Mouse (Mus musculus) embryonic facial prominence, embryonic 15.5 days (tissue): ENCODE measurements around the gene Fam107b. TPM values are rescaled to one million over a fixed set of nuclear protein-coding genes. Genes with fewer than 3 reads are reported as not detected.
"Not testable (repeated sequence)": the region's sequence is repeated elsewhere in the genome, so short reads cannot be mapped to it uniquely, and the experiment has no call there.

ENCODE experiments used
- ATAC-seq: fragments of 200-750 bp; cut with Nextera tagmentation; 2 replicates; pipeline ENCODE4 v1.8.0; 2017; ENCODE audit warnings: low read depth, moderate TSS enrichment; ENCODE audit not compliant: insufficient number of reproducible peaks, low FRiP score, low TSS enrichment
- H3K27ac ChIP-seq: fragments of 300-500 bp; sonication (generic); replicated peaks from 2 replicates; pipeline ENCODE4 v1.5.1; 2015; ENCODE audit warnings: mild to moderate bottlenecking, inconsistent platforms
- H3K27me3 ChIP-seq: fragments of 300-500 bp; sonication (generic); 2 replicates; pipeline ENCODE4 v1.6.1; 2015; ENCODE audit warnings: inconsistent platforms
- H3K36me3 ChIP-seq: fragments of 300-500 bp; sonication (generic); 2 replicates; pipeline ENCODE4 v1.6.1; 2015; ENCODE audit warnings: mild to moderate bottlenecking, inconsistent platforms
- H3K4me1 ChIP-seq: fragments of 300-500 bp; sonication (generic); 2 replicates; pipeline ENCODE4 v1.6.1; 2015; ENCODE audit warnings: inconsistent platforms
- H3K4me2 ChIP-seq: fragments of 300-500 bp; sonication (generic); replicated peaks from 2 replicates; pipeline ENCODE4 v1.6.1; 2015; ENCODE audit warnings: mild to moderate bottlenecking, inconsistent platforms
- H3K4me3 ChIP-seq: fragments of 300-500 bp; sonication (generic); replicated peaks from 2 replicates; pipeline ENCODE4 v1.5.1; 2015; ENCODE audit warnings: mild to moderate bottlenecking, inconsistent platforms
- H3K9ac ChIP-seq: fragments of 300-500 bp; sonication (generic); 2 replicates; pipeline ENCODE4 v1.6.1; 2015; ENCODE audit warnings: inconsistent platforms
- H3K9me3 ChIP-seq: fragments of 300-500 bp; sonication (generic); replicated peaks from 2 replicates; pipeline ENCODE4 v1.6.1; 2016; ENCODE audit warnings: inconsistent platforms
- WGBS: fragments of 180-500 bp; shearing (Covaris S2); methylation state at CpG from one replicate; pipeline ENCODE4 v1.1.7; 2015; 5-methylcytosine and 5-hydroxymethylcytosine counted together
- polyA plus RNA-seq: library from polyadenylated mRNA; unstranded; fragments of >200 nt; fragmentation: Nextera tagmentation; extraction: Ambion mirVana; gene quantifications from 2 replicates; pipeline ENCODE4 v1.2.1, GENCODE M21; 2015

The Fam107b gene
- polyA plus RNA-seq, 1 experiment from 2014 or later, result 42.7 TPM

DNA sequence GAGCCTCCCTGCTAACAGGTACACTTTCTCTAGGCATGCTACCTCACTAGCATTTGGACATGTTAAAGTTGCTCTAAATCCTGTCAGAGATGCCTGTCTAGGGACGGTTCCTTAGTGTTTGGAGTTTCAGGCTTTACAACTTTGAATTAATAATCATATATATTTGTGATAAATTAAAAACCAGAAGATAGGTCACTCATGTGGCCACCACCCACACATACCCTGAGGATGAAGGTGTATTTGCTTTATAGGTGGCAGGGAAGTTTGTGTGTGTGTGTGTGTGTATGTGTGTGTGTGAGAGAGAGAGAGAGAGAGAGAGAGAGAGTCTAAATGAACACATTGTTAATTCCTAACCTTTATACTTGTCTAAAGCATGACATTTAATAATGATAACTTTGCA, 144.2 kb downstream of the Fam107b start:
- peak overlapping the region; percentile 81 for H3K4me3 ChIP-seq
- no peak for ATAC-seq
- H3K27ac ChIP-seq, result no peak overlapping the region
- H3K4me1 ChIP-seq, result peaks cover 43% of the 10 kb centered on the region
- peak overlapping the region; percentile 87 for H3K4me2 ChIP-seq
- no peaks in the 10 kb centered on the region for H3K9me3 ChIP-seq
- no peaks in the 10 kb centered on the region for H3K27me3 ChIP-seq
- H3K36me3 ChIP-seq, result no peaks in the 10 kb centered on the region
- 38% methylated on average over 1 of the region's 1 CpGs for WGBS
- no peak overlapping the region for H3K9ac ChIP-seq

DNA sequence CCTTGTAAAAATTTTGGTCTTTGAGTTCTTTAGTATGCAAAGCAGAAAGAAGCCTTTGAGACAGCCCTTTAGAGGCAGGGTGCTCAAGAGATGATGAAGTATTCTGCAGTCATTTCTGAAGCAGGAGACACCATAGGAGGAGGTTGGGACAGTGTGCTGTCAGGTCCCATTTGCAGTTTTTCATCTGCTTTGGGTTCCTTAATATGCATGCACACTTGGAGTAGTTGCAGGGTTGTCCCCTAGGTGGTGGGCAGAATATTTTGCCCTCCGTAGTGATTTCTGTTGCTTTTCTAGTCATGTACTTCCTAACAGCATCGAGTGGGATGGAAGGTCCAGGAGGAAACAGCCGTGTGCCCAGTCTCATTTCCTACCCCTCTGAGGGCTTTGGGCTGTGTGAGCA, 145.1 kb downstream of the Fam107b start:
- WGBS, result 41% methylated on average over 3 of the region's 3 CpGs
- Histone ChIP-seq H3K4me3 (peak overlapping the region; percentile 15), H3K4me2 (peak overlapping the region; percentile 22), H3K36me3 (no peaks in the 10 kb centered on the region), H3K9ac (no peak overlapping the region), H3K9me3 (no peaks in the 10 kb centered on the region), H3K27ac (no peak overlapping the region), H3K27me3 (no peaks in the 10 kb centered on the region), H3K4me1 (peaks cover 43% of the 10 kb centered on the region)
- ATAC-seq, result no peak

DNA sequence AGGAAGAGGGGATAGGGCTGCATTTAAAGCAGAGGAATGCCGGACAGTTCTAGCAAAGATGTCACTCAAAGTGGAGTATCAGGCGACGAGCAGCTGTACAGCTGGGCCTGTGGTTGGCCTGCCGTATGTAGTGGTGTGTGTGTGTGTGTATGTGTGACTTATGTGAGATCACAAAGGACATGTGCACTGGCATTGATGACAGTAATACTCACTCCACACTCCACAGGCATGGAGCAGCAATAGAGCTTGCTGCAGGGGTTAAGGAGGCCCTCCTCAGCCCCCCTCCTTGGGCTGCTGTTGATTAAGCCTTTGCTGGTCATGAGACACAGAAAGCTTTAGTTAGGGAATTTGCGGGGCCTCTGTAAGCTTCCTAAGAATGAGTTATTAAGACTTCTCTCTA, 147.0 kb downstream of the Fam107b start:
- WGBS, result 34% methylated on average over 5 of the region's 5 CpGs
- ATAC-seq, result no peak
- no peak overlapping the region for H3K4me2 ChIP-seq

DNA sequence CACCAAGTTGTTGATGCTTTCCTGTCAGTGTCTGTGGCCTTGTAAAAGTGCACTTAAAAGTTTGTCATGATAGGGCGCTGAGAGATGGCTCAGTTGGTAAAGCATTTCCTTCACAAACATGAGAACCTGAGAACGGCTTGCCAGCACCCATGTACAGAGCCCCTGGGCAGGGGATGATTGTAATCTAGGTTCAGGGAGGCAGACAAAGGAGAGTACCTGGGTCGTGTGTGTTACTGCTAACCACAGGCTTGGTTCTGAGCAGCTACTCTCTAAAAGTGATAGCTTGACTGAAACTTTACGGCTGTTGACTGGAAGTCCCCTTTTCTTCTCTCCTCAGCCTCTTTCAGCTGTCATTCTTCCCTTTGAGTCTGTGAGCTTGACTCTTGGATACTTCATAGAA, 147.6 kb downstream of the Fam107b start:
- Histone ChIP-seq H3K9ac (no peak overlapping the region), H3K27me3 (no peaks in the 10 kb centered on the region), H3K4me2 (no peak overlapping the region), H3K4me3 (no peak overlapping the region), H3K4me1 (peaks cover 48% of the 10 kb centered on the region), H3K27ac (no peak overlapping the region), H3K9me3 (no peaks in the 10 kb centered on the region), H3K36me3 (no peaks in the 10 kb centered on the region)
- 56% methylated on average over 4 of the region's 4 CpGs for WGBS
- ATAC-seq, result no peak

More for the DNA sequence above, 147.0 kb downstream of the Fam107b start:
- Histone ChIP-seq H3K4me3 (no peak overlapping the region), H3K4me1 (peaks cover 47% of the 10 kb centered on the region), H3K27ac (no peak overlapping the region), H3K9me3 (no peaks in the 10 kb centered on the region), H3K36me3 (no peaks in the 10 kb centered on the region), H3K27me3 (no peaks in the 10 kb centered on the region), H3K9ac (no peak overlapping the region)

DNA sequence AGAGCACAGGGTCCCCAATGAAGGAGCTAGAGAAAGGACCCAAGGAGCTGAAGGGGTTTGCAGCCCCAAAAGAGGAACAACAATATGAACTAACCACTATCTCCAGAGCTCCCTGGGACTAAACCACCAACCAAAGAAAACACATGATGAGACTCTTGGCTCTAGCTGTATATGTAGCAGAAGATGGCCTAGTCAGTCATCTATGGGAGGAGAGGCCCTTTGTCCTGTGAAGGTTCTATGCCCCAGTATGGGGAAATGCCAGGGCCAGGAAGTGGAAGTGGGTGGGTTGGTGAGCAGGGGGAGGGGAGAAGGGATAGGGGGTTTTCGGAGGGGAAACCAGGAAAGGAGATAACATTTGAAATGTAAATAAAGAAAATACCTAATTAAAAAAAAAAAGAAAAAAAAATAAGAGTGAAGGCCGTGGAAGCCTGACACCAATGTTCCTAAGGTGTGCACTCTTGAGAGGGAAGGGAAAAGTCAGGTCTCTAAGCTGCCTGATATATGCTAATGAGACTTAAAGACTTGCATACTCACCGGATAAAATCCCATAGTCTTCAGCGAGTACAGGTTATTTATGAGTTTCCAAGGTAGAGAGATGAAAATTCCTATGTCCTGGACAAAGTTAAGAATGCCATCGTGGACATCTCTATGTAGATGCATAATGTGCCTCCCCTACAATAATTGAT, 149.3 kb downstream of the Fam107b start:
- peaks cover 37% of the 10 kb centered on the region for H3K4me1 ChIP-seq

DNA sequence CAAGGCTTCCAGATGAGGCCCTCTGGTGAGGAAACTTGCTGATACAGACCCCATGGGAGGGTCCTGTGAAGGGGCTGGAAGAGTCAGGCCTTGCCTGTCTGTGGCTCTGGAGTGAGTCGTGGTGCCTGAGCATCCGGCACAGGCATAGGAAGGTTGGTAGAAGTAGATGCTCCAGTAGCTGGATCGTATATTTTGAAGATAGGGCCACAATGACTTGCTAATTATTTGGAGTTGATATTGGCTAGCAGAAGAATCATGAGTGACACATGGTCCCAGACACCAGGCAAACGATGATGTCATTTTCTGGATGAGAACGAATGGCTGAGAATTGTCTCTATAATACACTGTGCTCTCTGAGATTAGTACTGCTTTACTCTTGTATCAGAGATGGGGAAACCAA, 150.8 kb downstream of the Fam107b start:
- no peaks in the 10 kb centered on the region for H3K27me3 ChIP-seq
- ATAC-seq, result no peak

More for the DNA sequence above, 149.3 kb downstream of the Fam107b start:
- not testable (repeated sequence) for H3K9me3 ChIP-seq, H3K9ac ChIP-seq, H3K4me3 ChIP-seq, ATAC-seq, H3K36me3 ChIP-seq, H3K27ac ChIP-seq, H3K27me3 ChIP-seq, H3K4me2 ChIP-seq
- WGBS, result 86% methylated on average over 5 of the region's 5 CpGs

DNA sequence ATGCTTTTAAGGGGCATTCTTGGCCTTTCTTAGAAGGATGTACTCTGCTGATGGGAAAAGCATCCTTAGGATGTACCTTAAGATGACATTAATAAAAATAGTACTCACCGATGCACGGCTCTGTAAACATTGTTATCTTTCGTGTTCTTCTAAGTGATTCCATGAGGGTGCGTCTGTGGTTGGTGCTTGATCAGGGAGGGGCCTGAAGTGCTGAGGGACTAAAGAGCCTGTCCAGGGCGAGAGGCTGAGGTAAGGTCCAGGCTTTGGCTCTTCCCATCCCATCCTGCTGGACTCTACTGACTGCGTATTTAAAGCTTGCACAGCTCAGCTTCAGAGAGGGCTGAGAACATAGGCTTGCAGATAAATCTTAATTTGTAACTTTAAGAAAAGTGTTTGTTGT, 151.7 kb downstream of the Fam107b start:
- Histone ChIP-seq H3K36me3 (no peaks in the 10 kb centered on the region), H3K9ac (no peak overlapping the region), H3K27me3 (no peaks in the 10 kb centered on the region), H3K27ac (no peak overlapping the region), H3K9me3 (no peaks in the 10 kb centered on the region), H3K4me2 (no peak overlapping the region), H3K4me1 (peaks cover 31% of the 10 kb centered on the region), H3K4me3 (no peak overlapping the region)
- WGBS, result 76% methylated on average over 6 of the region's 6 CpGs
- no peak for ATAC-seq

More for the DNA sequence above, 150.8 kb downstream of the Fam107b start:
- Histone ChIP-seq H3K36me3 (no peaks in the 10 kb centered on the region), H3K9ac (no peak overlapping the region), H3K9me3 (no peaks in the 10 kb centered on the region), H3K27ac (no peak overlapping the region), H3K4me3 (no peak overlapping the region), H3K4me2 (no peak overlapping the region), H3K4me1 (peaks cover 28% of the 10 kb centered on the region)
- 87% methylated on average over 5 of the region's 5 CpGs for WGBS

DNA sequence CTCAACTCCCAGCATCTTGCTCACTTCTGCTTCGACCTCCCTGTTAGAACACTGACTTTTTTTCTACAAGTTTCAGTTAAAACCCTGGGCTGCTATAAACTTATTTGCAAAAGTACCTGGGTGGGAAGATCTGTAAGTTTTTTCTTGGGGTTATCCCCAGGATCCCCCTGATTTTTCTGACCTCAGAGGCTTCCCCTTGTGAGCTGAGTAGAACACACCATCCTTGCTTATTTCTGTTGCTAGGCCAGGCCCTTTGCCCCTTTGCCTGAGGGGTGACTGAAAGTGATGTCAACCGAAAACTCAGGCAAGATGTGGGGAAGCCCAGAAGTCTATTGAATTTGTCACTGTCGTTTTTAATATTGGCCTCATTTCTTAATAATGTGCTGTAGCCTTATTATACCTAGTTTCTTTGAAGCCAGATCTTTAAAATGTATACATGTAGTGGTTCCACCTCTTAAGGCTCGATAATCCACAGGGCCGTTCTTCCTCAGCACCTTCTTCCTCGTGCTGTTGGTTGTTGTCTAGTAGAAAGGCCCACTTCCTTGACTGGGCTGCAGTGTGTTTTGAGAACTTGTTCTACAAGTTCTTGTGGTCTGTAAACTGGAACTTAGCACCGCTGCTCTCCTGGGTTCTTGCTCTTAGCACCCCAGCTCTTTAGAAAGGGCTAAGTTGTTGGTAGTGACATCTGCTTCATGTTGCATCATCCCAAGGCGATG, 153.3 kb downstream of the Fam107b start:
- Histone ChIP-seq H3K4me2 (no peak overlapping the region), H3K27me3 (no peaks in the 10 kb centered on the region), H3K27ac (no peak overlapping the region), H3K4me1 (peaks cover 16% of the 10 kb centered on the region), H3K9me3 (no peaks in the 10 kb centered on the region), H3K36me3 (no peaks in the 10 kb centered on the region), H3K4me3 (no peak overlapping the region), H3K9ac (no peak overlapping the region)
- ATAC-seq, result no peak
- WGBS, result 80% methylated on average over 8 of the region's 8 CpGs

DNA sequence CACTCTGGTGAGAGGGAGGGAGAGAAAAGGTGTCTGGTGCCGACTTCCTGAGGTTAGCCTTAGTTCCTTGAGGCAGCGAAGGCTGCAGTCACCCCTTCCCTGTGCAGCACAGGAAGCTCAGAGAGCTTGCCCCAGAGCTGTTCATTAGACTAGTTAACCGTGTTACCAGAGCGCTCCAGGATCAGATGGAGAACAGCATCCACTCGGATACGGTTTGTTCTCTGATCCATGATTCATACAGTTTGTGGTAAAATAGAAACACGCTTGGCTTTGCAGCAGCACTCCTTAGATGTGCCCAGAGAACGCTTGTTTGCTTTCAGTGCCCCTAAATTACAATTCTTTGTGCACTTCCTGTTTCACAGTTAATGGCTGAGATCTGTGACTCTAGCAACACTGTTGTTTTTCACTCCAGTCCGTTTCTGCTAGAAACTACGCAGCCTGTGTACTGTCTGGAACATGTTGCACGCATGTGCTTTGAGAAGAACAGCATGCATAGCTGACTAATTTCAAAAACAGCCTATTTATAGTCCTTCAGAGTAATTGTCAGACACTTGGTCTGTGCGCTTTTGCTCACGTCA, 156.3 kb downstream of the Fam107b start:
- H3K4me1 ChIP-seq, result peaks cover 26% of the 10 kb centered on the region
- H3K9ac ChIP-seq, result no peak overlapping the region
- H3K27me3 ChIP-seq, result no peaks in the 10 kb centered on the region
- whole genome bisulfite sequencing, result 26% methylated on average over 13 of the region's 13 CpGs
- peak overlapping the region; percentile 86 for H3K27ac ChIP-seq
- no peaks in the 10 kb centered on the region for H3K36me3 ChIP-seq
- peak; percentile 66; the same call in 1 of the 2 replicates for ATAC-seq
- peak overlapping the region; percentile 31 for H3K4me2 ChIP-seq
- 0 out of 2 replicates have a peak overlapping the region, but pooled peaks have one; percentile 10 for H3K4me3 ChIP-seq
- no peaks in the 10 kb centered on the region for H3K9me3 ChIP-seq

DNA sequence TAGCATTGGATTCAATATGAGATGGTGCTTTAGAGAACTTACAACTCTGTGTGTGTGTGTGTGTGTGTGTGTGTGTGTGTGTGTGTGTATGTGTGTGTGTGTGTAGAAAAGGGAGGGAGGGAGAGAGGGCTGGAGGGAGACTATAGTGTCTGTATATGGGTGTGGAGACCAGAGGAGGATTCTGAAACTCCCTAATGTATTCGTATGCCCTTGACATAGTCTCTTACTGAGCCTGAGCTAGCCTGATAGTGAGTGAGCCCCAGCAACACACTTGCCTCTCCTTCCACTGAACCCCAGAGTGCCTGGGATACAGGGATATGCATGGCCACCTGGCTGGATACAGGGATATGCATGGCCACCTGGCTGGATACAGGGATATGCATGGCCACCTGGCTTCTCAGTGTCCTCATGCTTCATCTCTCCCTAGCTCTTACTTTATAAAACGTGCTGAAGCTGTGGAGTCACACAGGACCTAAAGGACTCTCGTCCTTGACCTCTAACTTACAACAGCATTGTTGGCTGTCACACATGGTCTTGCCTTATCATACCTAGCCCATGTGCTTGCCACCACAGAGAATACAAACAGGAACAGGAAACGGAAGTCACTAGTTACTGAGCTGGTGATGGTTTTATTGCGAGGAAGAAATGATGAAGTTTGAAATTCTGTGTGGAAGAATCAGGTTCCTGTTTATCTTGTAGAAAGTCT, 157.1 kb downstream of the Fam107b start:
- 0 out of 2 replicates have a peak, but pooled peaks have one; percentile 16 for ATAC-seq
- H3K27ac ChIP-seq, result peak overlapping the region; percentile 86
- peaks cover 21% of the 10 kb centered on the region for H3K4me1 ChIP-seq
- H3K4me2 ChIP-seq, result 0 out of 2 replicates have a peak overlapping the region, but pooled peaks have one; percentile 31
- no peak overlapping the region for H3K9ac ChIP-seq
- no peaks in the 10 kb centered on the region for H3K27me3 ChIP-seq
- H3K4me3 ChIP-seq, result no peak overlapping the region
- 71% methylated on average over 5 of the region's 5 CpGs for WGBS
- no peaks in the 10 kb centered on the region for H3K36me3 ChIP-seq
- H3K9me3 ChIP-seq, result no peaks in the 10 kb centered on the region

DNA sequence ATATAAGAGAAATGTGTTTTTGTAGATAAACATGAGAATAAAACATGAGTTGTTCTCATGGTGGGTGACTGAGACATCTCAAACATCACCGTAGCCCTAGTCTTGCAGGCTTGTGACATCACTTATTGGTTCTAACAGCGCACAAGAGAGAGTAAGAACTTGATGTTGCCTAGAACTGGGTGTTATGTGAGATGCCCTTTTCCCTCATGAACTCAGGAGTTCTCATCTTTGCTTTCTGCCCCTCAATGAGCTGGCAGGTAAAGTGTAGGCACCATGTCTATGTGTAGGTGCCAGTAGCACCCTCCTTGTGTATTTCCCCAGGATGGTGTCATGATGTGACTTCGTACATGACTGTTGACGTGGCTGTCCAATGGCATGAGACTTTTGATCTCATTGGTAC, 157.8 kb downstream of the Fam107b start:
- no peak for ATAC-seq
- peaks cover 21% of the 10 kb centered on the region for H3K4me1 ChIP-seq
- no peak overlapping the region for H3K9ac ChIP-seq
- no peak overlapping the region for H3K27ac ChIP-seq
- no peak overlapping the region for H3K4me2 ChIP-seq
- no peaks in the 10 kb centered on the region for H3K9me3 ChIP-seq
- H3K27me3 ChIP-seq, result no peaks in the 10 kb centered on the region
- WGBS, result 97% methylated on average over 4 of the region's 4 CpGs
- H3K36me3 ChIP-seq, result no peaks in the 10 kb centered on the region
- no peak overlapping the region for H3K4me3 ChIP-seq
